Mouse (Mus musculus) kidney, adult 2 months (tissue): ENCODE measurements around the gene Rpl12.

Experiments used
- CTCF ChIP-seq: fragments of 200-500 bp; conservative IDR thresholded peaks from 2 replicates; pipeline ENCODE4 v1.5.1; 2011; ENCODE audit warnings: low read depth, mild to moderate bottlenecking, control low read depth, low read length, moderate library complexity, mixed read lengths; ENCODE audit not compliant: insufficient read depth, insufficient read length
- POLR2A ChIP-seq: fragments of 200-500 bp; IDR thresholded peaks from one replicate; pipeline ENCODE4 v1.6.1; 2011; ENCODE audit warnings: low read depth, low read length, control low read depth

GRCm38 (mm10) chr2:32981725-32982271 is 20.4 kb downstream of the Rpl12 start, which contains the start of gene Slc2a8:
- TF ChIP-seq CTCF (no peak), POLR2A (peak; percentile 29)
